Mouse (Mus musculus) small intestine, adult 2 months (tissue): ENCODE results near the gene Plekhh3.

Experiments used
- CTCF ChIP-seq: fragments of 200-500 bp; IDR thresholded peaks from 2 replicates; pipeline ENCODE4 v1.5.1; 2012; ENCODE audit warnings: low read depth, mild to moderate bottlenecking, control low read depth, inconsistent platforms, low read length, moderate library complexity, mixed read lengths; ENCODE audit not compliant: insufficient replicate concordance, insufficient read length; ENCODE audit errors: extremely low read depth
- POLR2A ChIP-seq: fragments of 200-500 bp; IDR thresholded peaks from 2 replicates; pipeline ENCODE4 v1.6.1; 2012; ENCODE audit warnings: low read depth, mild to moderate bottlenecking, control low read depth, inconsistent platforms, low read length, moderate library complexity

- TF ChIP-seq POLR2A (no peak), CTCF (no peak)
These were observed 32.5 kb downstream of the Plekhh3 start for GRCm38 (mm10) chr11:101138536-101139181.
